Mouse (Mus musculus) forebrain, embryonic 14.5 days (tissue): ENCODE data around the gene Fkbp8. TPM values are rescaled to one million over a fixed set of nuclear protein-coding genes. Genes with fewer than 3 reads are reported as not detected.

Source experiments
- ATAC-seq: fragments of 200-750 bp; cut with Nextera tagmentation; 2 replicates; pipeline ENCODE4 v1.8.0; 2017; ENCODE audit warnings: mild to moderate bottlenecking, moderate library complexity
- DNase-seq: peaks from one replicate; pipeline ENCODE4 v3.0.0-alpha.2; 2015; ENCODE audit warnings: low spot score
- H3K27ac ChIP-seq: fragments of 300-500 bp; sonication (generic); 2 replicates; pipeline ENCODE4 v1.5.1; 2014; ENCODE audit warnings: low read depth, mild to moderate bottlenecking, control low read depth, low read length, moderate library complexity
- H3K27me3 ChIP-seq: fragments of 300-500 bp; sonication (generic); replicated peaks from 2 replicates; pipeline ENCODE4 v1.6.1; 2014; ENCODE audit warnings: low read length, control low read depth, mixed read lengths; ENCODE audit not compliant: control insufficient read depth, insufficient read depth
- H3K36me3 ChIP-seq: fragments of 300-500 bp; sonication (generic); 2 replicates; pipeline ENCODE4 v1.6.1; 2014; ENCODE audit warnings: low read length, control low read depth; ENCODE audit not compliant: control insufficient read depth, insufficient read depth
- H3K4me1 ChIP-seq: fragments of 300-500 bp; sonication (generic); 2 replicates; pipeline ENCODE4 v1.6.1; 2014; ENCODE audit warnings: antibody characterized with exemption, low read length, control low read depth; ENCODE audit not compliant: control insufficient read depth, insufficient read depth
- H3K4me2 ChIP-seq: fragments of 300-500 bp; sonication (generic); 2 replicates; pipeline ENCODE4 v1.6.1; 2014; ENCODE audit warnings: mild to moderate bottlenecking, control low read depth, low read length
- H3K4me3 ChIP-seq: fragments of 300-500 bp; sonication (generic); 2 replicates; pipeline ENCODE4 v1.5.1; 2014; ENCODE audit warnings: low read depth, low read length, control low read depth
- H3K9ac ChIP-seq: fragments of 300-500 bp; sonication (generic); 2 replicates; pipeline ENCODE4 v1.6.1; 2014; ENCODE audit warnings: mild to moderate bottlenecking, low read length, control low read depth, moderate library complexity
- H3K9me3 ChIP-seq: fragments of 300-500 bp; sonication (generic); replicated peaks from 2 replicates; pipeline ENCODE4 v1.6.1; 2016; ENCODE audit warnings: low read length, control low read depth, mixed read lengths; ENCODE audit not compliant: control insufficient read depth
- WGBS: fragments of 180-500 bp; shearing (Covaris S2); extraction: QIAGEN DNeasy Blood & Tissue Kit; methylation state at CpG from one replicate; pipeline ENCODE4 v1.1.7; 2014; 5-methylcytosine and 5-hydroxymethylcytosine counted together
- polyA plus RNA-seq: library from polyadenylated mRNA; unstranded; fragments of >200 nt; fragmentation: Nextera tagmentation; extraction: Ambion mirVana; gene quantifications from 2 replicates; pipeline ENCODE4 v1.2.1, GENCODE M21; 2014

Fkbp8 gene
- 363 and 380 TPM in 2 replicates for polyA plus RNA-seq

DNA sequence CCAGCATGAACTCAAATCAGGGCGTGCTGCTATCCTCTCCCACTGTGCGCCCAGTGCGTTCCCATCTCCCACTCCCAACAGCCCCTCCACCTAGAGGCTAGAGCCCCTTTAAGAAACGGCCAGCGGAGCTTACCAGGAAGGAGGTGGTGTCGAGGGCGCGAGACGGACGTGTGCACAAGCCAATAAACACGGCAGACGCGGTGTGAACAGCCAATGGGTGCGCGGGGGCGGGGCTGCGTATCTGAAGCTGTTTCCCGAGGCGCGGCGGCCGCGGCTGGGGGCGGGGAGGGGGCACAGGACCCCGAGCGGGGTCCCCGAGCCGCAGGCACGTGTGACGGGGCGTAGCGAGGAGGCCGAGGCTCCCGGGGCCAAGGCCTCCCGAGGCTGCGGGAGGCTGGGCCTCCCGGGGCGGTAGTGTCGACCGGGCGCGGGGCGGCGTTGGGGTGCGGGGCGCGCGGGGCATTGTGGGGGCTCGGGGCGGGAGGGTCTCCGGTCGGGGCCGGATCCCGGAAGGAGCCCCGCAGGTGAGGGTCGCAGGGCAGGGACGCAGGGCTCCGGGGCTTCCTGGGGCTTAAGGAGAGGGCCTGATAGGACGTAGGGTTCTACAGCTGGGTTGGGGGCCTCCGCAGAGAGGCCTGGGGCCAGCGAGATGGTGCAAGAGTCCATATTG is at the start of gene Fkbp8, which contains the start of gene Kxd1:
Fkbp8 (plus strand) TSS at position 213 of the 670 bp plus-strand sequence.
Kxd1 (minus strand) TSS at position 445 of the 670 bp plus-strand sequence.
- DNase-seq (peak; percentile 98), ATAC-seq (peak; percentile 94)
- Histone ChIP-seq H3K4me2 (peak within 1 kb of the TSS; percentile 88), H3K9ac (peak within 1 kb of the TSS; percentile 95), H3K36me3 (peaks cover 33% of the 10 kb centered on the region), H3K4me1 (peaks cover 9% of the 10 kb centered on the region), H3K27me3 (no peaks in the 10 kb centered on the region), H3K9me3 (no peaks in the 10 kb centered on the region), H3K4me3 (peak within 1 kb of the TSS; percentile 82), H3K27ac (peak within 1 kb of the TSS; percentile 82)
- under 1% methylated on average over 59 of the region's 61 CpGs for WGBS

GRCm38 (mm10) chr8:70481908-70482307 is 45.6 kb upstream of the Fkbp8 start:
- DNase-seq (no peak), ATAC-seq (no peak)
- WGBS: 83% methylated on average over 3 of the region's 3 CpGs
- Histone ChIP-seq H3K27ac (no peak overlapping the region), H3K36me3 (no peaks in the 10 kb centered on the region), H3K9ac (no peak overlapping the region), H3K4me3 (no peak overlapping the region), H3K27me3 (peaks cover 36% of the 10 kb centered on the region), H3K9me3 (no peaks in the 10 kb centered on the region), H3K4me2 (no peak overlapping the region), H3K4me1 (0 out of 2 replicates have a peak, but pooled peaks cover 4% of the 10 kb centered on the region)

- Histone ChIP-seq H3K27me3 (peaks cover 40% of the 10 kb centered on the region), H3K4me2 (no peak overlapping the region), H3K9ac (no peak overlapping the region), H3K4me1 (no peaks in the 10 kb centered on the region), H3K36me3 (no peaks in the 10 kb centered on the region), H3K27ac (no peak overlapping the region), H3K4me3 (no peak overlapping the region), H3K9me3 (no peaks in the 10 kb centered on the region)
- DNase-seq (no peak), ATAC-seq (no peak)
- WGBS: 58% methylated on average over 2 of the region's 2 CpGs
Measured at GRCm38 (mm10) chr8:70482943-70483342, 44.6 kb upstream of the Fkbp8 start.

DNA sequence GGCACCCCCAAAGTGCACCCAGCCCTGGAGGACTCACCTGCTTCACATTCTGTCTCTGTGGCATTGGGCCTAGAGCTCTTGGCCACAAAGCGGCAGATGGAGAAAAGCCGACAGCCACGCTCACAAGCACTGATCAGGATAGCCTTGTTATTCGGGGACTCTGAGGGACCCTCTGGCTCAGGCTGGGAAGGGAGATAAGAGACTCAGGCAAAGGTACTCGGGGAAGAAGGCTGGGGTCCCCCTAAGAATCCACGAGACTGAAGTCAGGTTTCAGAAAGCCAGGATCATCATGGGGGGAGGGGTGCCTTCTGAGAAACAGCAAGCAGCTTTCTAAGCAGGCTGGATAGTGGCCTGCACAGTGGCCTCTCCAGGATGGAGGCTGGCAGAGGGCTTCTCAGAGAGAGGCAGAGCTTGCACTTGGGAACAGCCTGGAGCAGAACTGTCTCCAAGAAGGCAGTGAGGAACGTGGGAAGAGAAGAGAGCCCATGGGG is 41.3 kb upstream of the Fkbp8 start:
- Histone ChIP-seq H3K27me3 (peaks cover 69% of the 10 kb centered on the region), H3K4me1 (peaks cover 7% of the 10 kb centered on the region), H3K4me3 (peak overlapping the region; percentile 39; the same call in 1 of the 2 replicates), H3K9me3 (no peaks in the 10 kb centered on the region), H3K4me2 (peak overlapping the region; percentile 55), H3K9ac (no peak overlapping the region), H3K27ac (no peak overlapping the region), H3K36me3 (no peaks in the 10 kb centered on the region)
- no peak for DNase-seq
- 53% methylated on average over 6 of the region's 7 CpGs for WGBS
- ATAC-seq: no peak

- Histone ChIP-seq H3K4me2 (peak within 1 kb of the TSS; percentile 55), H3K4me1 (peaks cover 7% of the 10 kb centered on the region), H3K9ac (peak within 1 kb of the TSS; percentile 65), H3K9me3 (no peaks in the 10 kb centered on the region), H3K27me3 (peaks cover 72% of the 10 kb centered on the region), H3K36me3 (no peaks in the 10 kb centered on the region), H3K27ac (no peak within 1 kb of the TSS), H3K4me3 (peak within 1 kb of the TSS; percentile 39)
- WGBS: 4% methylated on average over 33 of the region's 33 CpGs
- peak; percentile 65 for DNase-seq
- peak; percentile 75 for ATAC-seq
Measured at GRCm38 (mm10) chr8:70486941-70487520, 40.5 kb upstream of the Fkbp8 start, which contains the start of gene Tmem59l. Tmem59l (minus strand) TSS chr8:70487358.

- Histone ChIP-seq H3K27me3 (peaks cover 81% of the 10 kb centered on the region), H3K27ac (no peak overlapping the region), H3K9ac (peak overlapping the region; percentile 48), H3K4me2 (peak overlapping the region; percentile 55), H3K9me3 (no peaks in the 10 kb centered on the region), H3K36me3 (no peaks in the 10 kb centered on the region), H3K4me3 (peak overlapping the region; percentile 15; the same call in 1 of the 2 replicates), H3K4me1 (peaks cover 8% of the 10 kb centered on the region)
- 3% methylated on average over 55 of the region's 55 CpGs for WGBS
- DNase-seq: no peak
- ATAC-seq: 0 out of 2 replicates have a peak, but pooled peaks have one; percentile 24
Measured at GRCm38 (mm10) chr8:70487993-70488796, 39.3 kb upstream of the Fkbp8 start.

GRCm38 (mm10) chr8:70488931-70489470 is 38.5 kb upstream of the Fkbp8 start:
- Histone ChIP-seq H3K4me1 (peaks cover 9% of the 10 kb centered on the region), H3K9me3 (no peaks in the 10 kb centered on the region), H3K27ac (no peak overlapping the region), H3K9ac (no peak overlapping the region), H3K4me3 (no peak overlapping the region), H3K27me3 (peaks cover 89% of the 10 kb centered on the region), H3K4me2 (peak overlapping the region; percentile 14; the same call in 1 of the 2 replicates), H3K36me3 (no peaks in the 10 kb centered on the region)
- 4% methylated on average over 14 of the region's 14 CpGs for WGBS
- ATAC-seq (no peak), DNase-seq (no peak)

DNA sequence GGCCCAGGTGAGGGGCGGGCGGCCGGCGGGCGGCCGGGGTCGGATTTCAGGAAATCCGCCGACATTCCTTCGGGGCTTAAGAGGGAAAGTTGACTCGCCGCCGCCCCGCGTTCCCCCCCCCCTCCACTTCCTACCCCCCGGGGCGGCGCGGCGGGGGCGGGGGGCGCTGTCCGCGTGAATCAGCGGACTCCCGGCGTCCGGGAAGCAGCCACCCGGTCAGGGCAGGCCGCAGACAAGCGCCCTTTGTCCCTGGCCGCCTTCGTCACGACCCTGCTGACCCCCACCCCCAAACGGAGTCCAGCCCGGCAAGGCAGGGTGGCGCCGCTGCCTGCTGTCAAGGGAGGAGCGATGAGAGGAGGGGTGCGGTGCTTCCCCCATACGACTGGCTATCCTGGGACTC is 37.9 kb upstream of the Fkbp8 start:
- no peak for ATAC-seq

More for the DNA sequence above, 37.9 kb upstream of the Fkbp8 start:
- no peaks in the 10 kb centered on the region for H3K9me3 ChIP-seq
- H3K4me2 ChIP-seq: peak overlapping the region; percentile 14; the same call in 1 of the 2 replicates
- H3K4me1 ChIP-seq: peaks cover 9% of the 10 kb centered on the region
- H3K36me3 ChIP-seq: no peaks in the 10 kb centered on the region
- no peak overlapping the region for H3K27ac ChIP-seq
- WGBS: 2% methylated on average over 20 of the region's 41 CpGs
- H3K9ac ChIP-seq: no peak overlapping the region
- no peak for DNase-seq
- no peak overlapping the region for H3K4me3 ChIP-seq
- peaks cover 90% of the 10 kb centered on the region for H3K27me3 ChIP-seq
